Mouse (Mus musculus) intestine, embryonic 16.5 days (tissue): ENCODE measurements around the gene Slc8a1. TPM values are rescaled to one million over a fixed set of nuclear protein-coding genes. Genes with fewer than 3 reads are reported as not detected.

Experiments
- ATAC-seq: fragments of 200-750 bp; cut with Nextera tagmentation; 2 replicates; pipeline ENCODE4 v1.8.0; 2017; ENCODE audit warnings: moderate TSS enrichment, moderate library complexity
- H3K27ac ChIP-seq: fragments of 300-500 bp; sonication (generic); 2 replicates; pipeline ENCODE4 v1.5.1; 2014; ENCODE audit warnings: mild to moderate bottlenecking, low read length
- H3K27me3 ChIP-seq: fragments of 300-500 bp; sonication (generic); replicated peaks from 2 replicates; pipeline ENCODE4 v1.6.1; 2014; ENCODE audit warnings: low read length, control low read depth, mixed read lengths; ENCODE audit not compliant: control insufficient read depth, insufficient read depth
- H3K36me3 ChIP-seq: fragments of 300-500 bp; sonication (generic); 2 replicates; pipeline ENCODE4 v1.6.1; 2014; ENCODE audit warnings: low read length, control low read depth; ENCODE audit not compliant: control insufficient read depth, insufficient read depth
- H3K4me1 ChIP-seq: fragments of 300-500 bp; sonication (generic); 2 replicates; pipeline ENCODE4 v1.6.1; 2014; ENCODE audit warnings: low read length, control low read depth, mixed read lengths; ENCODE audit not compliant: control insufficient read depth, insufficient read depth
- H3K4me2 ChIP-seq: fragments of 300-500 bp; sonication (generic); 2 replicates; pipeline ENCODE4 v1.6.1; 2014; ENCODE audit warnings: low read depth, low read length, control low read depth
- H3K4me3 ChIP-seq: fragments of 300-500 bp; sonication (generic); 2 replicates; pipeline ENCODE4 v1.5.1; 2014; ENCODE audit warnings: mild to moderate bottlenecking, low read length
- H3K9ac ChIP-seq: fragments of 300-500 bp; sonication (generic); 2 replicates; pipeline ENCODE4 v1.6.1; 2014; ENCODE audit warnings: low read depth, low read length
- H3K9me3 ChIP-seq: fragments of 300-500 bp; sonication (generic); 2 replicates; pipeline ENCODE4 v1.6.1; 2016; ENCODE audit warnings: low read length, control low read depth; ENCODE audit not compliant: control insufficient read depth
- WGBS: fragments of 180-500 bp; shearing (Covaris S2); extraction: QIAGEN DNeasy Blood & Tissue Kit; methylation state at CpG from one replicate; pipeline ENCODE4 v1.1.7; 2014; 5-methylcytosine and 5-hydroxymethylcytosine counted together
- polyA plus RNA-seq: library from polyadenylated mRNA; unstranded; fragments of >200 nt; fragmentation: Nextera tagmentation; extraction: Ambion mirVana; gene quantifications from 2 replicates; pipeline ENCODE4 v1.2.1, GENCODE M21; 2015

Gene Slc8a1
- polyA plus RNA-seq, 1 experiment from 2014 or later: 3.6 TPM

- Histone ChIP-seq H3K27ac (no peak overlapping the region), H3K4me1 (no peaks in the 10 kb centered on the region), H3K27me3 (no peaks in the 10 kb centered on the region), H3K36me3 (no peaks in the 10 kb centered on the region), H3K9ac (no peak overlapping the region), H3K4me2 (no peak overlapping the region), H3K4me3 (no peak overlapping the region), H3K9me3 (no peaks in the 10 kb centered on the region)
- 79% methylated on average over 1 of the region's 1 CpGs for WGBS
- ATAC-seq: no peak
Measured at GRCm38 (mm10) chr17:81657828-81658227, 80.3 kb downstream of the Slc8a1 start.

- H3K27ac ChIP-seq: no peak overlapping the region
- H3K4me1 ChIP-seq: no peaks in the 10 kb centered on the region
- H3K9ac ChIP-seq: no peak overlapping the region
- no peak overlapping the region for H3K4me2 ChIP-seq
- no peaks in the 10 kb centered on the region for H3K36me3 ChIP-seq
- 86% methylated on average over 2 of the region's 2 CpGs for WGBS
- no peak for ATAC-seq
- H3K9me3 ChIP-seq: no peaks in the 10 kb centered on the region
- H3K4me3 ChIP-seq: no peak overlapping the region
- H3K27me3 ChIP-seq: no peaks in the 10 kb centered on the region
Measured at GRCm38 (mm10) chr17:81654548-81654947, 83.6 kb downstream of the Slc8a1 start.

- WGBS: 39% methylated on average over 1 of the region's 1 CpGs
- Histone ChIP-seq H3K27me3 (no peaks in the 10 kb centered on the region), H3K4me1 (no peaks in the 10 kb centered on the region)
Measured at GRCm38 (mm10) chr17:81652958-81653357, 85.2 kb downstream of the Slc8a1 start.

GRCm38 (mm10) chr17:81636822-81637221 is 101.4 kb downstream of the Slc8a1 start:
- no peak overlapping the region for H3K9ac ChIP-seq
- no peak overlapping the region for H3K27ac ChIP-seq
- no peak overlapping the region for H3K4me2 ChIP-seq
- H3K36me3 ChIP-seq: no peaks in the 10 kb centered on the region
- H3K4me1 ChIP-seq: no peaks in the 10 kb centered on the region
- ATAC-seq: no peak
- no peak overlapping the region for H3K4me3 ChIP-seq
- H3K27me3 ChIP-seq: no peaks in the 10 kb centered on the region
- WGBS: 69% methylated on average over 2 of the region's 2 CpGs
- H3K9me3 ChIP-seq: no peaks in the 10 kb centered on the region

More at GRCm38 (mm10) chr17:81652958-81653357, 85.2 kb downstream of the Slc8a1 start:
- ATAC-seq: no peak
- Histone ChIP-seq H3K27ac (no peak overlapping the region), H3K9ac (no peak overlapping the region), H3K9me3 (no peaks in the 10 kb centered on the region), H3K36me3 (no peaks in the 10 kb centered on the region), H3K4me3 (no peak overlapping the region), H3K4me2 (no peak overlapping the region)

GRCm38 (mm10) chr17:81630471-81630870 is 107.7 kb downstream of the Slc8a1 start:
- H3K4me3 ChIP-seq: no peak overlapping the region
- H3K9ac ChIP-seq: no peak overlapping the region
- no peaks in the 10 kb centered on the region for H3K9me3 ChIP-seq
- H3K4me2 ChIP-seq: no peak overlapping the region
- H3K27ac ChIP-seq: no peak overlapping the region
- H3K27me3 ChIP-seq: no peaks in the 10 kb centered on the region
- H3K4me1 ChIP-seq: no peaks in the 10 kb centered on the region
- 70% methylated on average over 2 of the region's 2 CpGs for WGBS
- no peak for ATAC-seq
- H3K36me3 ChIP-seq: no peaks in the 10 kb centered on the region

- 50% methylated on average over 2 of the region's 2 CpGs for WGBS
- Histone ChIP-seq H3K27ac (no peak overlapping the region), H3K9ac (no peak overlapping the region), H3K9me3 (no peaks in the 10 kb centered on the region), H3K4me2 (no peak overlapping the region), H3K36me3 (no peaks in the 10 kb centered on the region), H3K4me1 (0 out of 2 replicates have a peak, but pooled peaks cover 2% of the 10 kb centered on the region), H3K27me3 (no peaks in the 10 kb centered on the region), H3K4me3 (no peak overlapping the region)
- ATAC-seq: no peak
Measured at GRCm38 (mm10) chr17:81621188-81621644, 117.0 kb downstream of the Slc8a1 start.

- no peaks in the 10 kb centered on the region for H3K36me3 ChIP-seq
- WGBS: 45% methylated on average over 5 of the region's 5 CpGs
Measured at GRCm38 (mm10) chr17:81618461-81618860, 119.7 kb downstream of the Slc8a1 start.

GRCm38 (mm10) chr17:81616326-81616725 is 121.9 kb downstream of the Slc8a1 start:
- Histone ChIP-seq H3K4me1 (0 out of 2 replicates have a peak, but pooled peaks cover 2% of the 10 kb centered on the region), H3K9me3 (no peaks in the 10 kb centered on the region), H3K27me3 (no peaks in the 10 kb centered on the region), H3K9ac (no peak overlapping the region), H3K4me3 (no peak overlapping the region), H3K27ac (no peak overlapping the region), H3K36me3 (no peaks in the 10 kb centered on the region), H3K4me2 (no peak overlapping the region)
- 80% methylated on average over 4 of the region's 4 CpGs for WGBS
- ATAC-seq: no peak

More at GRCm38 (mm10) chr17:81618461-81618860, 119.7 kb downstream of the Slc8a1 start:
- no peaks in the 10 kb centered on the region for H3K9me3 ChIP-seq
- no peak overlapping the region for H3K4me2 ChIP-seq
- no peak for ATAC-seq
- no peak overlapping the region for H3K4me3 ChIP-seq
- no peak overlapping the region for H3K27ac ChIP-seq
- no peak overlapping the region for H3K9ac ChIP-seq
- H3K4me1 ChIP-seq: 0 out of 2 replicates have a peak, but pooled peaks cover 2% of the 10 kb centered on the region
- H3K27me3 ChIP-seq: no peaks in the 10 kb centered on the region

- ATAC-seq: no peak
- H3K9ac ChIP-seq: no peak overlapping the region
- no peaks in the 10 kb centered on the region for H3K36me3 ChIP-seq
- no peak overlapping the region for H3K27ac ChIP-seq
- no peak overlapping the region for H3K4me2 ChIP-seq
- H3K27me3 ChIP-seq: no peaks in the 10 kb centered on the region
- no peaks in the 10 kb centered on the region for H3K9me3 ChIP-seq
- H3K4me1 ChIP-seq: 0 out of 2 replicates have a peak, but pooled peaks cover 2% of the 10 kb centered on the region
- WGBS: 87% methylated on average over 8 of the region's 8 CpGs
- H3K4me3 ChIP-seq: no peak overlapping the region
Measured at GRCm38 (mm10) chr17:81615391-81615790, 122.8 kb downstream of the Slc8a1 start.

- Histone ChIP-seq H3K36me3 (no peaks in the 10 kb centered on the region), H3K4me2 (no peak overlapping the region), H3K27me3 (no peaks in the 10 kb centered on the region), H3K9me3 (no peaks in the 10 kb centered on the region), H3K9ac (no peak overlapping the region), H3K4me3 (no peak overlapping the region), H3K4me1 (no peaks in the 10 kb centered on the region; the same call in 1 of the 2 replicates), H3K27ac (no peak overlapping the region)
- ATAC-seq: no peak
- WGBS: 58% methylated on average over 3 of the region's 3 CpGs
Measured at GRCm38 (mm10) chr17:81607515-81607914, 130.7 kb downstream of the Slc8a1 start.
